Mouse (Mus musculus): Measurements from ENCODE around the gene Dhrs7. TPM values are rescaled to one million over a fixed set of nuclear protein-coding genes. Genes with fewer than 3 reads are reported as not detected.

The Dhrs7 gene
- polyA plus RNA-seq (2015; fragmentation: Nextera tagmentation; extraction: Ambion mirVana) = 54.0 and 54.4 TPM in 2 replicates

DNA sequence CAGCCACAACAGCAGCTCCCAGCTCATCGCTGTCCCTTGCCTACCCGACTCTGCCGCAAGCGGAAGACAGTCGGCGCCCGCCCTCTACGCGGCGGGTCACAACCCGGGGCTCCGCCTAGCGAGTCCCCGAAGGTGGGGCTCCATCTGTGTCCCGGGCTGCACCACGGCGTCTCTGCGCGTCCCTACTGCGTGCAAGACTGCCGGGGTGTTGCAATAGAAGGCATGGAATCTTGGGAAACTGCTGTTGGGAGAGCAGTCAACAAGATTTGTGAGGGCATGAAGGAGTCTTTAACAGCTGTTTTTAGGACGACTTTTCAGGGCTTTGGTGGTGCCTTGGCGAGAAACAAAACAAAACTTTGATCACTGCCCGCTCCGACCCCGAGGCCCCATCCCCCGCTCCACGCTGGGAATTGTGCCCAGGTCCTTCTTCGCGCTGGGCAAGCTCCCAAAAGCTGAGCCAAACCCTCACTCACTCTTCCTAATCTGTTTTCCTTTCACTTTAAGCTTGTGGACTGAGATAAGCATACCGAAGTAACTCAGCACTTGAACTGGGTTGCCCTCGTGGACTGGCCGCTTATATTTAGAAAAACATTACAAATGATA lies at the start of gene Dhrs7:
Gene Dhrs7 (minus strand): TSS at position 175 of the 603 bp plus-strand sequence.
- ATAC-seq (peak; percentile 97), DNase-seq (peak; percentile 90)
- H3K27me3 ChIP-seq (ENCODE audit: insufficient read depth, low read length) = no peaks in the 10 kb centered on the region
- H3K4me2 ChIP-seq (ENCODE audit: low read depth, low read length) = peak within 1 kb of the TSS; percentile 94
- peak; percentile 35; the same call in 1 of the 2 replicates for TF ChIP-seq EP300 (IDR thresholded peaks at IDR 0.05; ENCODE audit: low read depth)
- peak; percentile 65 for TF ChIP-seq CTCF (IDR thresholded peaks at IDR 0.05; ENCODE audit: low read depth)
- peak within 1 kb of the TSS; percentile 82 for H3K27ac ChIP-seq (ENCODE audit: low read depth)
- peak within 1 kb of the TSS; percentile 66 for H3K9ac ChIP-seq (replicated peaks)
- no peaks in the 10 kb centered on the region for H3K36me3 ChIP-seq (replicated peaks; ENCODE audit: insufficient read depth, low read length)
- H3K9me3 ChIP-seq (ENCODE audit: low read length) = no peaks in the 10 kb centered on the region
- H3K4me1 ChIP-seq (ENCODE audit: insufficient read depth) = peaks cover 12% of the 10 kb centered on the region; the same call in 1 of the 2 replicates
- 1% methylated on average over 33 of the region's 33 CpGs for WGBS (ENCODE audit: insufficient replicate concordance)
- peak within 1 kb of the TSS; percentile 71 for H3K4me3 ChIP-seq (ENCODE audit: low read depth, low read length)

DNA sequence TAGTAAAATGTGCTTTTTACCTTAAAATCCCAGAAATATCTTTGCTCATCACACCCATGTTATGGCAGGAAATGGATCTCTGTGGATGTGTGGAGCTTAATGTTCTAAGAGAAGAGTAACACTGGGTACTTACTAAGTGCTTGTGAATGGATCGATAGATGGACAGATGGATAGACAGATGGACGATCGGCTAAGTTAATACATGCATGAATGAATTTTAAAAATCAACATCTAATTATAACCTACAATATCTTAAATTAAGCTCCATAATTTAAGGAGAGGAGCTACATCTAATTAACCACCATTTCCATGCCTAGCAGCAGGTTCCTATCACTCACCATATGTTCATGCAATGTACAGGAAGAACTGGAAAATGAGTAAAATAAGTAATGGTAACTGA lies 45.3 kb upstream of the Dhrs7 start:
- DNase-seq (no peak), ATAC-seq (no peak)
- H3K27me3 ChIP-seq (ENCODE audit: insufficient read depth, low read length) = no peaks in the 10 kb centered on the region
- H3K9ac ChIP-seq (replicated peaks) = no peak overlapping the region
- no peaks in the 10 kb centered on the region for H3K36me3 ChIP-seq (replicated peaks; ENCODE audit: insufficient read depth, low read length)
- 79% methylated on average over 3 of the region's 3 CpGs for WGBS (ENCODE audit: insufficient replicate concordance)
- H3K4me2 ChIP-seq (ENCODE audit: low read depth, low read length) = no peak overlapping the region
- no peak overlapping the region for H3K27ac ChIP-seq (ENCODE audit: low read depth)
- no peak for TF ChIP-seq CTCF (IDR thresholded peaks at IDR 0.05; ENCODE audit: low read depth)
- TF ChIP-seq EP300 (IDR thresholded peaks at IDR 0.05; ENCODE audit: low read depth) = no peak
- H3K4me1 ChIP-seq (ENCODE audit: insufficient read depth) = no peaks in the 10 kb centered on the region
- peaks cover 6% of the 10 kb centered on the region for H3K9me3 ChIP-seq (ENCODE audit: low read length)
- no peak overlapping the region for H3K4me3 ChIP-seq (ENCODE audit: low read depth, low read length)

DNA sequence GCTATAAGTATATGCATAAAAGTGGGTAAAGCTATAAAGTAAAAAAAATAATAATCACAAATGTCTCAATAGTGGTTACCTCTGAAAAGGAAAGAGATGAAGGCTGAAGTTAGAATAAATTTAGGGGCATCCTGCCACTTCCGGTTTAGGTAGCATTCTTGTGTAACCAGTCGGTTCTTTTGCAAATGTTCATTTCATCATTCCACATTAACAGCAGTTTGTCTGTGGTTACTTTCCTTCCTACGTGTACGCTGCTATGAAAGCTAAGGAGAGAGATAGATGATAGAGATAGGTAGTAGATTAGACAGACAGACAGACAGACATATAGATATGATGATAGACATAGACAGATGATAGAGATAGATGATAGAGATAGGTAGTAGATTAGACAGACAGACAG lies 39.4 kb upstream of the Dhrs7 start:
- DNase-seq (no peak), ATAC-seq (no peak)
- H3K4me1 ChIP-seq (ENCODE audit: insufficient read depth) = no peaks in the 10 kb centered on the region
- 56% methylated on average over 4 of the region's 4 CpGs for WGBS (ENCODE audit: insufficient replicate concordance)
- no peak overlapping the region for H3K4me2 ChIP-seq (ENCODE audit: low read depth, low read length)
- no peak for TF ChIP-seq EP300 (IDR thresholded peaks at IDR 0.05; ENCODE audit: low read depth)
- TF ChIP-seq CTCF (IDR thresholded peaks at IDR 0.05; ENCODE audit: low read depth) = no peak
- no peak overlapping the region for H3K9ac ChIP-seq (replicated peaks)
- no peaks in the 10 kb centered on the region for H3K27me3 ChIP-seq (ENCODE audit: insufficient read depth, low read length)
- H3K9me3 ChIP-seq (ENCODE audit: low read length) = no peaks in the 10 kb centered on the region
- H3K36me3 ChIP-seq (replicated peaks; ENCODE audit: insufficient read depth, low read length) = no peaks in the 10 kb centered on the region
- no peak overlapping the region for H3K4me3 ChIP-seq (ENCODE audit: low read depth, low read length)
- no peak overlapping the region for H3K27ac ChIP-seq (ENCODE audit: low read depth)

DNA sequence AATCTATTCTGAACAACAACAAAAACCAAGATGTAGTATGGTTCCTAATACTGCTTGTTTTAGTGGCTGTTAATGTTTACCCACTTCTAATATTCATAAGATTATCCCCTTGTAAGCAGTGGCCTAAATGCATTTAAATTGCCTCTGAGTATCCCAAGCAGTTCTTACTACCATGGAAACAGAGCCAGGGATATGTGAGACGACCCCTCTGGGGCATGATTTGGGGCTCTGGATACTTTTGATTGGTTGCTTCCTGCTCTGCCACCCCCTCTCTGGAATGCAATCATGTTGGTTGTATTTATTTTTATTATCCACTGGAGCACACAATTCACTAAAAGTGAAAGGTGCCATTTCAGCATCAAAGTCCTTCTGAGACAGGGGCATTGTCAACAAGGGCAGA lies 35.3 kb upstream of the Dhrs7 start:
- no peaks in the 10 kb centered on the region for H3K9me3 ChIP-seq (ENCODE audit: low read length)
- H3K36me3 ChIP-seq (replicated peaks; ENCODE audit: insufficient read depth, low read length) = no peaks in the 10 kb centered on the region
- H3K9ac ChIP-seq (replicated peaks) = no peak overlapping the region
- TF ChIP-seq CTCF (IDR thresholded peaks at IDR 0.05; ENCODE audit: low read depth) (no peak), EP300 (IDR thresholded peaks at IDR 0.05; ENCODE audit: low read depth) (no peak)
- H3K27me3 ChIP-seq (ENCODE audit: insufficient read depth, low read length) = no peaks in the 10 kb centered on the region
- ATAC-seq (no peak), DNase-seq (no peak)
- 50% methylated on average over 1 of the region's 1 CpGs for WGBS (ENCODE audit: insufficient replicate concordance)
- no peaks in the 10 kb centered on the region for H3K4me1 ChIP-seq (ENCODE audit: insufficient read depth)
- H3K4me2 ChIP-seq (ENCODE audit: low read depth, low read length) = no peak overlapping the region
- no peak overlapping the region for H3K4me3 ChIP-seq (ENCODE audit: low read depth, low read length)
- H3K27ac ChIP-seq (ENCODE audit: low read depth) = no peak overlapping the region

DNA sequence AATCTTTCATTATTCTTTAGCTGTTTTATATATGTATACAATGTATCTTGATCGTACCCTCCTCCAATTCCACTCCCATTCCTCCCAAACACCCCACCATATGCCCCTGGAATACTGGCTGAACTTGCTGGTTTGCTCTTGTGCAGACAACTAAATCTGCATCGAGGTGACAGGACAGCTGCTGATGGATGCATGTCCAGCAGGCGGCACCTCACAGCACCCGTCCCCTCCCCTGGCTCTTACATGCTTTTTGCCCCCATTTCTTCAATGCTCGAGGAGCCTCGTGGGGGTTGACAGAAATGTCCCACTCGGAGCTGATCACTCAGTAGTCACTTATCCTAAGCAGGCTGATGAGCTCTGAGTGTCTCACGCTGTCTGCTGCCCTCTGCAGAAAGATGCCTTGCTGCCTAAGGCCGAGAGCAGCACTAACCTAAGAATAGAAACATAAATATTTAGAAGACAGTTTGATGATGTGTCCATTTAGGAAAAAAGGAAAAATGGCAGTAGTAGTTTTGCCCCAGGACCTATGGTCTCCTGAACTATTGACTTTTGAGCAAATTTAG lies 30.3 kb upstream of the Dhrs7 start:
- Histone ChIP-seq H3K4me3 (ENCODE audit: low read depth, low read length) (no peak overlapping the region), H3K9me3 (ENCODE audit: low read length) (no peaks in the 10 kb centered on the region), H3K27ac (ENCODE audit: low read depth) (no peak overlapping the region), H3K4me1 (ENCODE audit: insufficient read depth) (no peaks in the 10 kb centered on the region), H3K27me3 (ENCODE audit: insufficient read depth, low read length) (no peaks in the 10 kb centered on the region), H3K36me3 (replicated peaks; ENCODE audit: insufficient read depth, low read length) (no peaks in the 10 kb centered on the region), H3K9ac (replicated peaks) (no peak overlapping the region), H3K4me2 (ENCODE audit: low read depth, low read length) (no peak overlapping the region)
- WGBS (ENCODE audit: insufficient replicate concordance) = 41% methylated on average over 9 of the region's 9 CpGs
- ATAC-seq = no peak
- DNase-seq = no peak
- TF ChIP-seq EP300 (IDR thresholded peaks at IDR 0.05; ENCODE audit: low read depth) (no peak), CTCF (IDR thresholded peaks at IDR 0.05; ENCODE audit: low read depth) (peak; percentile 27)

DNA sequence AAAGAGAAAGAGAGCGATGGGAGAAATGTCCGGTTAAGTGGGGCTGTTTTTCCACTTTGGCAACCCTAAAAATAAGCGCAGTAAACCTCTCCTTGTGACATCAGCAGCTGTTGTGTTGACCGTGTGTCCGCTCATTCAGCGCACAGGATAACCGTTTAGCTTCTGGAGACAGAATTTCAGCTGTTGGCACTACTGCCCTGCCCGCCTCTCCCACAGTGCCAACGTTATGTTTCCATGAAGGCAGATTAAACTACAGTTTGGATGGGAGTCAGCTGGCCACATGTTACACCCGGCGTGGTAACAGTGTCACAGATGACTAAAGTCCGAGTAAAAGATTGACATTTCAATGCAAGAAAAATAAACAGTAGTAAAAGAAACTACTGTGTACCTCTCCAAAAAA lies 29.7 kb upstream of the Dhrs7 start:
- no peaks in the 10 kb centered on the region for H3K36me3 ChIP-seq (replicated peaks; ENCODE audit: insufficient read depth, low read length)
- TF ChIP-seq EP300 (IDR thresholded peaks at IDR 0.05; ENCODE audit: low read depth) = no peak
- 67% methylated on average over 12 of the region's 12 CpGs for WGBS (ENCODE audit: insufficient replicate concordance)
- H3K9me3 ChIP-seq (ENCODE audit: low read length) = no peaks in the 10 kb centered on the region
- no peak overlapping the region for H3K4me3 ChIP-seq (ENCODE audit: low read depth, low read length)
- H3K27me3 ChIP-seq (ENCODE audit: insufficient read depth, low read length) = no peaks in the 10 kb centered on the region
- H3K4me1 ChIP-seq (ENCODE audit: insufficient read depth) = no peaks in the 10 kb centered on the region
- no peak for ATAC-seq
- no peak overlapping the region for H3K9ac ChIP-seq (replicated peaks)
- no peak overlapping the region for H3K27ac ChIP-seq (ENCODE audit: low read depth)
- DNase-seq = no peak
- H3K4me2 ChIP-seq (ENCODE audit: low read depth, low read length) = no peak overlapping the region

All from liver, postnatal 0 days (tissue).